Mouse (Mus musculus): ENCODE measurements around the gene Olfr1331.
"Not testable (repeated sequence)": the region's sequence is repeated elsewhere in the genome, so short reads cannot be mapped to it uniquely, and the experiment has no call there.

The Olfr1331 gene

GRCm38 (mm10) chr4:118864349-118864748 is at the start of gene Olfr1331:
Gene Olfr1331, plus strand, starts transcription at chr4:118864649.
- DNase-seq: no peak

GRCm38 (mm10) chr4:118818921-118819320 is 45.5 kb upstream of the Olfr1331 start:
- no peak for DNase-seq

- no peak for DNase-seq
Measured at GRCm38 (mm10) chr4:118836179-118836578, 28.3 kb upstream of the Olfr1331 start, which contains the start of gene Olfr1333. Gene Olfr1333, minus strand, starts transcription at chr4:118836279.

GRCm38 (mm10) chr4:118861791-118862190 is 2.7 kb upstream of the Olfr1331 start:
- no peak for DNase-seq

GRCm38 (mm10) chr4:118862704-118863103 is 1.7 kb upstream of the Olfr1331 start:
- no peak for DNase-seq

DNA sequence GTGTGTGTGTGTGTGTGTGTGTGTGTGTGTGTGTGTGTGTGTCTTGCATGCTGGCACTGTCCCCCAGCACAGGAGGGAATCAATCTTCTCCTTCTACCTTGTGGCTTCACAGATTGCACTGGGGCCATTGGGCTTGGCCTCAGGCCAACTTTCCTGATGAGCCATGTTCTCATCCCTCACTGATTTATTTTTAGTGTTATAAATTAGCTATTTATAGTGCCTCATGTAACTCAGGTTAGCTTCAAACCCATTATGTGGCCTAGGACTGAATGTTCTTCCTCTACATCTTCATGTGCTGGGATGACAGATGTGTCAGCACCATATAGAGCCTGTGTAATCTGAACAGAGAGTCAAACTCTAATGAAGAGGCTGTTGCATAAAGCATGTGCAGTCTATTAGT is 3.1 kb downstream of the Olfr1331 start:
- no peak for DNase-seq

DNA sequence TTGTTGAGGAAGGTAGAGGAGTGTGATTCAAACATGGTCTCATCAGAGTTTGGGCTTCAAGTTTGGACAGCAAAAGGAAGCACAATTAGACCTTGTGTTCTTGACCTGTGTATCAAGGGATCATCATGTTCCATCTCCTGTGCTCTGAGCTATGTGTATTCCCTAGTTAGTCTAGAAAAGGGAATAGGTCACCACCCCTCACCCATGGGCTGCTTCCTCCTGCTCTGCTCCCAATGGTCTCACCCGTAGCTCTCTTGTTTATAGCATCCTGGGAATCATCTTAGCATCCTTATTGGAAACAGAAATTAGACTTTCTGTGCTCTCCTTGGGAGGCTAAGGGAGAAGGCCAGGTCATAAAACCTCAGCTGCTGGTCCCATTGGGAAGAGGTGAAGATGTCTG is 23.8 kb downstream of the Olfr1331 start, which contains the start of gene Olfr1330:
TSS of gene Olfr1330 (plus strand) at position 301 of the 400 bp plus-strand sequence.
- DNase-seq: no peak

DNA sequence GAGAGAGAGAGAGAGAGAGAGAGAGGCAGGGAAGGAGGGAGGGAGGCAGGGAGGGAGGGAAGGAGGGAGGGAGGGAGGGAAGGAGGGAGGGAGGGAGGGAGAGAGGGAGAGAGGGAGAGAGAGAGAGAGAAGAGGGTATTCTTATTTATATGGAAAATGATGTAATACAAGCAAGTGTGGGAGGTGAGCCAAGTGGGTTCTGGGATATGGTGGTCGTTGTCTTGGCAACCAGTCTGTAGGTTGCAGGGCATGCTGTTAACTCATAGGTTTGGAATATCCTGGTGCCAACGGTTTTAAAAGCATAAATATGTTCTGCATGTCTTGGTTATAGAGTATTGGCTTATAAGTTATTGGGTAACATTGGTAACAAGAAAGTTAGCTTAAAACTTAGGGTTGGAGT is 37.5 kb downstream of the Olfr1331 start:
- DNase-seq: no peak

- not testable (repeated sequence) for DNase-seq
Measured at GRCm38 (mm10) chr4:118917365-118917764, 52.9 kb downstream of the Olfr1331 start, which contains the start of gene Olfr1329. Gene Olfr1329, minus strand, starts transcription at chr4:118917465.

All from cerebellum, adult 11 months (tissue).